Mouse (Mus musculus) liver, embryonic 16.5 days (tissue): Measurements from ENCODE around the gene Zfp503. TPM values are rescaled to one million over a fixed set of nuclear protein-coding genes. Genes with fewer than 3 reads are reported as not detected.

Experiments
- microRNA-seq: library from miRNA; unstranded; fragments of <30 nt; microRNA quantifications from one replicate; pipeline ENCODE4, GENCODE M21; 2016
- polyA plus RNA-seq: library from polyadenylated mRNA; unstranded; fragments of >200 nt; fragmentation: Nextera tagmentation; extraction: Ambion mirVana; gene quantifications from 2 replicates; pipeline ENCODE4 v1.2.1, GENCODE M21; 2015

Zfp503 gene
- polyA plus RNA-seq, 1 experiment from 2014 or later, result 0.61 TPM

Small RNA genes within 50 kb of the gene (microRNA-seq; reads per million reads assigned to microRNA genes)
- not detected for gene Gm27532

Other genes with a start within 250 kb of the Zfp503 start
- 3.0 and 3.9 TPM in 2 replicates for gene Samd8, start 239.1 kb downstream of the Zfp503 start, polyA plus RNA-seq
- gene Dusp13, start 238.4 kb downstream of the Zfp503 start, polyA plus RNA-seq, result 0.30 TPM in 1 of 2 replicates, not detected in the other
- 98.4 and 113 TPM in 2 replicates for gene Vdac2, start 164.4 kb downstream of the Zfp503 start, polyA plus RNA-seq
- 15.8 and 18.4 TPM in 2 replicates for gene Comtd1, start 140.6 kb downstream of the Zfp503 start, polyA plus RNA-seq
- 0.46 TPM in 2 replicates for gene Lrmda, start 30.1 kb upstream of the Zfp503 start, polyA plus RNA-seq